Mouse (Mus musculus) ES-E14 (cell line): ENCODE measurements at regions not wholly inside any gene's neighbourhood (a gene's known extent, or its start where the extent isn't known, plus 50 kb on each side); places are given as distances from the start of the nearest gene placed in this dataset.

ENCODE experiments used
- DNase-seq: peaks from one replicate; pipeline ENCODE4 v3.0.0-alpha.2; 2013; ENCODE audit warnings: low read depth, low spot score
- H3K27ac ChIP-seq: 2 replicates; pipeline ENCODE4 v1.5.1; 2012; ENCODE audit warnings: low read depth, mild to moderate bottlenecking, low read length, moderate library complexity, mixed read lengths; ENCODE audit not compliant: poor library complexity, insufficient read depth, severe bottlenecking
- H3K36me3 ChIP-seq: 2 replicates; pipeline ENCODE4 v1.6.1; 2012; ENCODE audit warnings: mild to moderate bottlenecking, low read length, moderate library complexity, mixed read lengths; ENCODE audit not compliant: control insufficient read depth, poor library complexity, insufficient read depth, severe bottlenecking
- H3K4me1 ChIP-seq, 2 experiments: fragments of 150-350 bp in 1 of 2; sonication (generic) in 1 of 2; 2 replicates each; pipeline ENCODE4 v1.6.1; 2012; ENCODE audit warnings: low read length in 2 of 2, mild to moderate bottlenecking in 1 of 2, mixed read lengths in 1 of 2; ENCODE audit not compliant: control insufficient read depth in 2 of 2, insufficient read depth in 2 of 2, poor library complexity in 1 of 2
- H3K4me3 ChIP-seq, 2 experiments: fragments of 150-350 bp in 1 of 2; sonication (generic) in 1 of 2; 2 replicates each; pipeline ENCODE4 v1.5.1; 2012; ENCODE audit warnings: low read length in 2 of 2, low read depth in 1 of 2, mild to moderate bottlenecking in 1 of 2, mixed read lengths in 1 of 2; ENCODE audit not compliant: insufficient read depth in 1 of 2, poor library complexity in 1 of 2, severe bottlenecking in 1 of 2
- H3K9ac ChIP-seq: 2 replicates; pipeline ENCODE4 v1.6.1; 2012; ENCODE audit warnings: low read depth, mild to moderate bottlenecking, low read length, mixed read lengths; ENCODE audit not compliant: poor library complexity, insufficient read depth, severe bottlenecking
- H3K9me3 ChIP-seq: fragments of 150-350 bp; sonication (generic); 2 replicates; pipeline ENCODE4 v1.6.1; 2012; ENCODE audit warnings: low read depth, mild to moderate bottlenecking, low read length; ENCODE audit not compliant: control insufficient read depth, insufficient read depth
- CHD2 ChIP-seq: IDR thresholded peaks from 2 replicates; pipeline ENCODE4 v1.6.1; 2014; ENCODE audit warnings: mild to moderate bottlenecking, low read depth, low read length, inconsistent platforms
- HCFC1 ChIP-seq: IDR thresholded peaks from 2 replicates; pipeline ENCODE4 v1.6.1; 2012; ENCODE audit warnings: low read length, inconsistent platforms, borderline replicate concordance; ENCODE audit not compliant: insufficient read depth
- MAFK ChIP-seq: IDR thresholded peaks from 2 replicates; pipeline ENCODE4 v1.6.1; 2014; ENCODE audit warnings: mild to moderate bottlenecking, low read depth, low read length, inconsistent platforms; ENCODE audit not compliant: insufficient read depth
- ZC3H11A ChIP-seq: IDR thresholded peaks from 2 replicates; pipeline ENCODE4 v1.6.1; 2012; ENCODE audit warnings: low read depth, mild to moderate bottlenecking, inconsistent platforms, low read length, borderline replicate concordance
- ZNF384 ChIP-seq: IDR thresholded peaks from 2 replicates; pipeline ENCODE4 v1.6.1; 2012; ENCODE audit warnings: low read depth, low read length, inconsistent platforms
- in situ Hi-C, 2 experiments: fragments of 600-800 bp; cut with MboI; formaldehyde crosslinking; loops; one replicate each; pipeline ENCODE4 v1.15.1; 2025; ENCODE audit warnings: low sequenced_read_pairs in 2 of 2, inconsistent platforms in 1 of 2; ENCODE audit not compliant: unreplicated experiment in 2 of 2

GRCm38 (mm10) chr19:60344911-60345310 is 118.4 kb upstream of the Fam204a start:
- Histone ChIP-seq H3K9me3 (no peaks in the 10 kb centered on the region), H3K27ac (no peak overlapping the region), H3K9ac (no peak overlapping the region), H3K36me3 (no peaks in the 10 kb centered on the region), H3K4me1 (no peaks in the 10 kb centered on the region), H3K4me3 (no peak overlapping the region)
- in situ Hi-C loops = loop anchor here in 1 of 2 experiments (25.0 kb wide), 1 partner anchor 933 kb away; no protein-coding TSS in a partner anchor
- no peak for DNase-seq
- TF ChIP-seq MAFK (no peak), CHD2 (no peak), HCFC1 (no peak)

- no peak overlapping the region for H3K4me3 ChIP-seq
- no peaks in the 10 kb centered on the region for H3K36me3 ChIP-seq
- peak; percentile 80 for DNase-seq
- H3K9me3 ChIP-seq = no peaks in the 10 kb centered on the region
- in situ Hi-C loops = loop anchor here in 1 of 2 experiments (25.0 kb wide), 1 partner anchor 929 kb away; no protein-coding TSS in a partner anchor
- no peaks in the 10 kb centered on the region for H3K4me1 ChIP-seq
- no peak overlapping the region for H3K9ac ChIP-seq
- H3K27ac ChIP-seq = no peak overlapping the region
- no peak for TF ChIP-seq ZNF384
- no peak for TF ChIP-seq MAFK
- TF ChIP-seq HCFC1 = no peak
- no peak for TF ChIP-seq ZC3H11A
- no peak for TF ChIP-seq CHD2
These were observed 115.0 kb upstream of the Fam204a start for GRCm38 (mm10) chr19:60341485-60341884.

- in situ Hi-C loops = loop anchor here in 1 of 2 experiments (25.0 kb wide), 1 partner anchor 928 kb away; no protein-coding TSS in a partner anchor
- Histone ChIP-seq H3K9me3 (no peaks in the 10 kb centered on the region), H3K4me3 (no peak overlapping the region), H3K9ac (no peak overlapping the region), H3K4me1 (no peaks in the 10 kb centered on the region), H3K36me3 (no peaks in the 10 kb centered on the region), H3K27ac (no peak overlapping the region)
- TF ChIP-seq HCFC1 = no peak
- TF ChIP-seq ZC3H11A = 0 out of 2 replicates have a peak, but pooled peaks have one; percentile 5
- peak; percentile 62 for DNase-seq
These were observed 113.7 kb upstream of the Fam204a start for GRCm38 (mm10) chr19:60340234-60340633.

GRCm38 (mm10) chr19:60334521-60334920 is 108.0 kb upstream of the Fam204a start:
- Histone ChIP-seq H3K9ac (no peak overlapping the region), H3K4me3 (no peak overlapping the region), H3K27ac (no peak overlapping the region), H3K4me1 (no peaks in the 10 kb centered on the region), H3K36me3 (no peaks in the 10 kb centered on the region), H3K9me3 (no peaks in the 10 kb centered on the region)
- in situ Hi-C loops = loop anchor here in 1 of 2 experiments (25.0 kb wide), 1 partner anchor 922 kb away; no protein-coding TSS in a partner anchor
- TF ChIP-seq ZC3H11A (no peak), ZNF384 (no peak), CHD2 (no peak), HCFC1 (no peak), MAFK (no peak)
- no peak for DNase-seq

- DNase-seq = no peak
- H3K9me3 ChIP-seq = no peaks in the 10 kb centered on the region
- H3K27ac ChIP-seq = no peak overlapping the region
- no peak overlapping the region for H3K4me3 ChIP-seq
- TF ChIP-seq HCFC1 = no peak
- TF ChIP-seq ZNF384 = no peak
- no peak for TF ChIP-seq ZC3H11A
- no peak for TF ChIP-seq MAFK
- no peak for TF ChIP-seq CHD2
- in situ Hi-C loops = loop anchor here in 1 of 2 experiments (25.0 kb wide), 1 partner anchor 916 kb away; no protein-coding TSS in a partner anchor
- no peak overlapping the region for H3K9ac ChIP-seq
- H3K36me3 ChIP-seq = no peaks in the 10 kb centered on the region
- H3K4me1 ChIP-seq = no peaks in the 10 kb centered on the region
These were observed 101.8 kb upstream of the Fam204a start for GRCm38 (mm10) chr19:60328295-60328694.
